Mouse (Mus musculus): ENCODE data around the gene Mical3. TPM values are rescaled to one million over a fixed set of nuclear protein-coding genes. Genes with fewer than 3 reads are reported as not detected.

Mical3 gene
- polyA plus RNA-seq, 1 experiment from 2014 or later = 18.7 TPM

DNA sequence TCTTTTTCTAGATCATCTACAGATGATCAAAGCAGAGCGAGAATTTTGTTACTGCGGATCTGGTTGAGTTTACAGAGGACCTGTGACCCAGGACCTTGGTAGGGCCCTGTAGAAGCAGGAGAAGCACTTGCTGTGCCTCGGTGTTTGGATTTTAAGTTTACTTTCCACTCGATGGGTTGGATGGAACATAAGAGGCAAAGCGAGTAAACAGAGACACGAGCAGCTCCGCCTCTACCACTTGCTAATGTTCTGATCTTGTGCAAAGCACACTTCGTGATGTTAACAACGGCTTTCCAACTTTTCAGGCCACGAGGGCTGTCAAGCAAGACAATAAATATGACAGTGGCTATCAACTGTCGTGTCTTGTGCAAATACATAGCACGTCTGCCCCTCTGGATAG is 31.8 kb upstream of the Mical3 start:
- Histone ChIP-seq H3K27ac (replicated peaks) (no peak overlapping the region), H3K4me1 (peaks cover 10% of the 10 kb centered on the region; the same call in 1 of the 2 replicates), H3K4me3 (no peak overlapping the region), H3K4me2 (replicated peaks) (no peak overlapping the region), H3K9ac (replicated peaks) (no peak overlapping the region), H3K9me3 (no peaks in the 10 kb centered on the region), H3K27me3 (peaks cover 3% of the 10 kb centered on the region; the same call in 1 of the 2 replicates), H3K36me3 (no peaks in the 10 kb centered on the region)
- no peak for ATAC-seq (ENCODE audit: low FRiP score, low read depth)
- 87% methylated on average over 12 of the region's 12 CpGs for WGBS

GRCm38 (mm10) chr6:121160126-121160525 is 29.3 kb upstream of the Mical3 start:
- 79% methylated on average over 6 of the region's 6 CpGs for WGBS
- no peak overlapping the region for H3K27ac ChIP-seq (replicated peaks)
- H3K9me3 ChIP-seq = no peaks in the 10 kb centered on the region
- H3K9ac ChIP-seq (replicated peaks) = no peak overlapping the region
- H3K4me1 ChIP-seq = no peaks in the 10 kb centered on the region
- H3K4me2 ChIP-seq (replicated peaks) = no peak overlapping the region
- no peak for ATAC-seq (ENCODE audit: low FRiP score, low read depth)
- H3K36me3 ChIP-seq = no peaks in the 10 kb centered on the region
- peaks cover 3% of the 10 kb centered on the region; the same call in 1 of the 2 replicates for H3K27me3 ChIP-seq
- no peak overlapping the region for H3K4me3 ChIP-seq

DNA sequence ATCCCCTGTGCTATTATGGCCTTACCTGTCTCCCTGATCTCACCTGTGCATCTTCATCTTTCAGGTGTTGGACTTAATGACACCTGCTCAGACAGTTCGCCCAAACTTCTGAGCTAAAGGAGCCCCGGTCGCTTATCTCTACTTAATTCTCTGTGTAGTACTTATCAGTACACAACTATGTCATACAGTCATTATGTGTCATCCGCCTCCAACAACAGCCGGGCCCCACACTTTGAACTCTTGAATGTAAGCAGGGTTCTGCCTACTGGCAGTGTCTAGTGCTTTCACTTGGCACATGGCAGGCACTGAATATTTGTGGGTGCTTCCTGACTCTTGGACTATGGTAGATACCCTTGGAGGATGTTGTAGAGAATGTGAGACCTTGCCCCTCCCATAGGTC is 28.8 kb upstream of the Mical3 start:
- Histone ChIP-seq H3K9me3 (no peaks in the 10 kb centered on the region), H3K4me1 (no peaks in the 10 kb centered on the region), H3K9ac (replicated peaks) (no peak overlapping the region), H3K4me2 (replicated peaks) (no peak overlapping the region), H3K36me3 (no peaks in the 10 kb centered on the region), H3K27ac (replicated peaks) (no peak overlapping the region), H3K4me3 (no peak overlapping the region), H3K27me3 (peaks cover 3% of the 10 kb centered on the region; the same call in 1 of the 2 replicates)
- ATAC-seq (ENCODE audit: low FRiP score, low read depth) = no peak
- 94% methylated on average over 5 of the region's 5 CpGs for WGBS

DNA sequence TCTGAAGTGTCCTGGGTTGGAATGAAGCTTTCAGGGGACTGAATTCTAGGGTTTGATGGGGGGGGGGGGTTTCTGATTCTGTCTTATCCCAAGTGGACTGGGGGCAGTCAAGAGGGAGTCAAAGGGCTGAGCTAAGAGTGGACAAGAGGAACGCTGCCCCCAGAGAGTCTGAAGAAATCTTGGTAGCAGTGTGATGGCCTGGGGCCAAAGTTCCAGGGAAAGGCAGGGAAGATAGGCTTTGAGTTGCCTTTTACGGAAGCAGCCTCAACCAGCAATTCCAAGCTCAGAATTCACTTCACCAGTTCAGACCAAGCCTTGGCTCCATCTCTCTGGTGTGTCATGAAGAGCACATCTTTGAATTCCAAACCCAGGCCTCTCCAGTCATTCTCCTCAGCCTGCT is 25.2 kb upstream of the Mical3 start:
- H3K4me3 ChIP-seq = no peak overlapping the region
- no peaks in the 10 kb centered on the region for H3K4me1 ChIP-seq
- H3K27ac ChIP-seq (replicated peaks) = no peak overlapping the region
- H3K27me3 ChIP-seq = no peaks in the 10 kb centered on the region
- whole genome bisulfite sequencing = 90% methylated on average over 2 of the region's 2 CpGs
- H3K36me3 ChIP-seq = no peaks in the 10 kb centered on the region
- H3K9me3 ChIP-seq = no peaks in the 10 kb centered on the region
- ATAC-seq (ENCODE audit: low FRiP score, low read depth) = no peak
- H3K4me2 ChIP-seq (replicated peaks) = no peak overlapping the region
- H3K9ac ChIP-seq (replicated peaks) = no peak overlapping the region

- H3K9me3 ChIP-seq = no peaks in the 10 kb centered on the region
- no peak for ATAC-seq (ENCODE audit: low FRiP score, low read depth)
- H3K9ac ChIP-seq (replicated peaks) = no peak overlapping the region
- H3K4me1 ChIP-seq = no peaks in the 10 kb centered on the region
- no peak overlapping the region for H3K27ac ChIP-seq (replicated peaks)
- 91% methylated on average over 16 of the region's 16 CpGs for WGBS
- H3K4me3 ChIP-seq = no peak overlapping the region
- H3K4me2 ChIP-seq (replicated peaks) = no peak overlapping the region
- H3K27me3 ChIP-seq = no peaks in the 10 kb centered on the region
- H3K36me3 ChIP-seq = no peaks in the 10 kb centered on the region
These were observed 23.9 kb upstream of the Mical3 start for GRCm38 (mm10) chr6:121154451-121155300.

- WGBS = 83% methylated on average over 8 of the region's 8 CpGs
- Histone ChIP-seq H3K9ac (replicated peaks) (no peak overlapping the region), H3K4me1 (no peaks in the 10 kb centered on the region), H3K9me3 (no peaks in the 10 kb centered on the region), H3K27me3 (no peaks in the 10 kb centered on the region), H3K4me3 (no peak overlapping the region), H3K36me3 (no peaks in the 10 kb centered on the region), H3K27ac (replicated peaks) (no peak overlapping the region), H3K4me2 (replicated peaks) (no peak overlapping the region)
- no peak for ATAC-seq (ENCODE audit: low FRiP score, low read depth)
These were observed 22.4 kb upstream of the Mical3 start for GRCm38 (mm10) chr6:121153177-121153576.

- Histone ChIP-seq H3K27me3 (no peaks in the 10 kb centered on the region; the same call in 1 of the 2 replicates), H3K4me2 (replicated peaks) (no peak overlapping the region), H3K36me3 (no peaks in the 10 kb centered on the region), H3K27ac (replicated peaks) (no peak overlapping the region), H3K9ac (replicated peaks) (no peak overlapping the region; the same call in 1 of the 2 replicates), H3K4me3 (no peak overlapping the region), H3K9me3 (no peaks in the 10 kb centered on the region), H3K4me1 (peaks cover 6% of the 10 kb centered on the region; the same call in 1 of the 2 replicates)
- WGBS = 66% methylated on average over 6 of the region's 6 CpGs
- ATAC-seq (ENCODE audit: low FRiP score, low read depth) = no peak
These were observed 20.9 kb upstream of the Mical3 start for GRCm38 (mm10) chr6:121151732-121152131.

DNA sequence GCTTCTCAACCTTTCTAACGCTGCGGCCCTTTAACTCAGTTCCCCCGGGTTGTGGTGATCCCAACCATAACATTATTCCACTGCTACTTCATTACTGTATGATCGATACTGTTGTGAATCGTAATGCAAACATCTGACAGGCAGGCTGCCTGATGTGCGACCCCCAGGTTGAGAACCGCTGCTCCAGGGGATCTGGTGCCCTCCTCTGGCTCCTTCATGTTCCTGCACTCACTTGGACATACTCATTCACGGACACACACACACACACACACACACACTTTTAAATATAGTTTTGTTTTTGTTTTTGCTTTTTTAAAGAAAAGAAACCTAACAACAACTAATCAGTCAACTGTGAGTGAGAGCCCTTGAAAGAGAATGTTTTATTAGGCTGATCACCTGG is 19.3 kb upstream of the Mical3 start:
- Histone ChIP-seq H3K4me3 (no peak overlapping the region), H3K36me3 (no peaks in the 10 kb centered on the region), H3K27me3 (no peaks in the 10 kb centered on the region; the same call in 1 of the 2 replicates), H3K27ac (replicated peaks) (no peak overlapping the region), H3K9ac (replicated peaks) (no peak overlapping the region), H3K4me2 (replicated peaks) (no peak overlapping the region), H3K4me1 (peaks cover 21% of the 10 kb centered on the region), H3K9me3 (no peaks in the 10 kb centered on the region)
- WGBS = 94% methylated on average over 8 of the region's 8 CpGs
- no peak for ATAC-seq (ENCODE audit: low FRiP score, low read depth)

- no peaks in the 10 kb centered on the region for H3K9me3 ChIP-seq
- no peaks in the 10 kb centered on the region for H3K36me3 ChIP-seq
- H3K9ac ChIP-seq (replicated peaks) = no peak overlapping the region
- peaks cover 24% of the 10 kb centered on the region for H3K4me1 ChIP-seq
- ATAC-seq (ENCODE audit: low FRiP score, low read depth) = no peak
- H3K4me3 ChIP-seq = no peak overlapping the region
- no peak overlapping the region for H3K27ac ChIP-seq (replicated peaks)
- H3K4me2 ChIP-seq (replicated peaks) = no peak overlapping the region
- 83% methylated on average over 3 of the region's 3 CpGs for WGBS
- H3K27me3 ChIP-seq = no peaks in the 10 kb centered on the region; the same call in 1 of the 2 replicates
These were observed 18.6 kb upstream of the Mical3 start for GRCm38 (mm10) chr6:121149420-121149819.

GRCm38 (mm10) chr6:121148360-121148759 is 17.6 kb upstream of the Mical3 start:
- 59% methylated on average over 3 of the region's 3 CpGs for WGBS
- no peak overlapping the region for H3K4me3 ChIP-seq
- peaks cover 24% of the 10 kb centered on the region for H3K4me1 ChIP-seq
- no peak overlapping the region for H3K27ac ChIP-seq (replicated peaks)
- ATAC-seq (ENCODE audit: low FRiP score, low read depth) = no peak
- no peaks in the 10 kb centered on the region for H3K36me3 ChIP-seq
- H3K9me3 ChIP-seq = no peaks in the 10 kb centered on the region
- no peak overlapping the region for H3K4me2 ChIP-seq (replicated peaks)
- H3K9ac ChIP-seq (replicated peaks) = no peak overlapping the region
- H3K27me3 ChIP-seq = no peaks in the 10 kb centered on the region; the same call in 1 of the 2 replicates

DNA sequence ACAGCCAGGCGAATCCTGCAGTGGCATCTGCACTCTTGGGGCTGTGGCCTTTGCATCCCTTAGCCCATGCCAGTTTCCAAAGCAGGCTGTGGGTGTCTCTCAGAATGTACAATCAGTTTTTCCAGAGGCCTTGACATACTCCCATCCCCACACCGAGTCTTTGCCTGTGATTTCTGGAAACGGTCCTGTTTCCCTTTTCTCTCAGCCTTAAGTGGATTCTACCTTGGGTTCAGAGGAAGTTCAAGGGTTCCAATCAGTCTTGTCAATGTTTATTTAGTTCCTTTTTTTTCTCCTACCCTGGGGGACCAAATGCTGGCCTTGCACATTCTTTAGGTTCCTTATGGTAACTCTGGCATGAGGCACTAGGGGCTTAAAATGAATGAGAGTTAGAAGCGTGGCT is 16.0 kb upstream of the Mical3 start:
- Histone ChIP-seq H3K27ac (replicated peaks) (no peak overlapping the region), H3K4me2 (replicated peaks) (no peak overlapping the region), H3K27me3 (no peaks in the 10 kb centered on the region; the same call in 1 of the 2 replicates), H3K4me3 (no peak overlapping the region), H3K4me1 (peaks cover 24% of the 10 kb centered on the region), H3K9me3 (no peaks in the 10 kb centered on the region), H3K36me3 (no peaks in the 10 kb centered on the region), H3K9ac (replicated peaks) (no peak overlapping the region)
- ATAC-seq (ENCODE audit: low FRiP score, low read depth) = no peak
- WGBS = 46% methylated on average over 4 of the region's 4 CpGs

- Histone ChIP-seq H3K9me3 (no peaks in the 10 kb centered on the region), H3K4me1 (peaks cover 24% of the 10 kb centered on the region), H3K27me3 (no peaks in the 10 kb centered on the region; the same call in 1 of the 2 replicates), H3K4me3 (no peak overlapping the region), H3K36me3 (no peaks in the 10 kb centered on the region), H3K4me2 (replicated peaks) (no peak overlapping the region), H3K9ac (replicated peaks) (no peak overlapping the region), H3K27ac (replicated peaks) (no peak overlapping the region)
- 25% methylated on average over 8 of the region's 8 CpGs for WGBS
- peak; percentile 54; the same call in 1 of the 2 replicates for ATAC-seq (ENCODE audit: low FRiP score, low read depth)
These were observed 15.1 kb upstream of the Mical3 start for GRCm38 (mm10) chr6:121145906-121146305.

Measured in midbrain, embryonic 12.5 days (tissue).